Mouse (Mus musculus): ENCODE data around the gene Mthfd1. TPM values are rescaled to one million over a fixed set of nuclear protein-coding genes. Genes with fewer than 3 reads are reported as not detected.

Gene Mthfd1
- polyA plus RNA-seq, 1 experiment from 2014 or later: 49.5 TPM

- Histone ChIP-seq H3K27me3 (ENCODE audit: control insufficient read depth, insufficient read depth, low read length) (no peaks in the 10 kb centered on the region), H3K27ac (ENCODE audit: low read depth, low read length) (no peak overlapping the region), H3K4me1 (replicated peaks; ENCODE audit: control insufficient read depth, insufficient read depth, low read length) (no peaks in the 10 kb centered on the region), H3K9me3 (ENCODE audit: control insufficient read depth, low read length) (no peaks in the 10 kb centered on the region), H3K4me3 (ENCODE audit: low read depth, low read length) (no peak overlapping the region), H3K36me3 (ENCODE audit: control insufficient read depth, insufficient read depth, low read length) (no peaks in the 10 kb centered on the region), H3K9ac (ENCODE audit: low read depth, low read length) (no peak overlapping the region), H3K4me2 (replicated peaks; ENCODE audit: low read depth, low read length) (no peak overlapping the region)
- WGBS: 85% methylated on average over 5 of the region's 5 CpGs
- ATAC-seq (ENCODE audit: low FRiP score): no peak
- DNase-seq (ENCODE audit: low spot score): no peak
Measured at GRCm38 (mm10) chr12:76335641-76336040, 80.5 kb downstream of the Mthfd1 start.

- no peak overlapping the region for H3K9ac ChIP-seq (ENCODE audit: low read depth, low read length)
- WGBS: 90% methylated on average over 17 of the region's 17 CpGs
- no peaks in the 10 kb centered on the region for H3K9me3 ChIP-seq (ENCODE audit: control insufficient read depth, low read length)
- H3K4me3 ChIP-seq (ENCODE audit: low read depth, low read length): no peak overlapping the region
- H3K4me1 ChIP-seq (replicated peaks; ENCODE audit: control insufficient read depth, insufficient read depth, low read length): no peaks in the 10 kb centered on the region
- no peaks in the 10 kb centered on the region for H3K36me3 ChIP-seq (ENCODE audit: control insufficient read depth, insufficient read depth, low read length)
- DNase-seq (ENCODE audit: low spot score) (no peak), ATAC-seq (ENCODE audit: low FRiP score) (no peak)
- no peak overlapping the region for H3K27ac ChIP-seq (ENCODE audit: low read depth, low read length)
- no peak overlapping the region for H3K4me2 ChIP-seq (replicated peaks; ENCODE audit: low read depth, low read length)
- H3K27me3 ChIP-seq (ENCODE audit: control insufficient read depth, insufficient read depth, low read length): no peaks in the 10 kb centered on the region
Measured at GRCm38 (mm10) chr12:76336111-76336965, 81.2 kb downstream of the Mthfd1 start.

GRCm38 (mm10) chr12:76341080-76341479 is 86.0 kb downstream of the Mthfd1 start:
- ATAC-seq (ENCODE audit: low FRiP score) (no peak), DNase-seq (ENCODE audit: low spot score) (peak; percentile 84)
- Histone ChIP-seq H3K9me3 (ENCODE audit: control insufficient read depth, low read length) (no peaks in the 10 kb centered on the region), H3K9ac (ENCODE audit: low read depth, low read length) (no peak overlapping the region), H3K4me2 (replicated peaks; ENCODE audit: low read depth, low read length) (no peak overlapping the region), H3K4me1 (replicated peaks; ENCODE audit: control insufficient read depth, insufficient read depth, low read length) (no peaks in the 10 kb centered on the region), H3K27me3 (ENCODE audit: control insufficient read depth, insufficient read depth, low read length) (no peaks in the 10 kb centered on the region), H3K4me3 (ENCODE audit: low read depth, low read length) (no peak overlapping the region), H3K36me3 (ENCODE audit: control insufficient read depth, insufficient read depth, low read length) (no peaks in the 10 kb centered on the region), H3K27ac (ENCODE audit: low read depth, low read length) (no peak overlapping the region)
- 8% methylated on average over 4 of the region's 4 CpGs for WGBS

- Histone ChIP-seq H3K9me3 (ENCODE audit: control insufficient read depth, low read length) (no peaks in the 10 kb centered on the region), H3K4me2 (replicated peaks; ENCODE audit: low read depth, low read length) (no peak overlapping the region), H3K27me3 (ENCODE audit: control insufficient read depth, insufficient read depth, low read length) (no peaks in the 10 kb centered on the region), H3K27ac (ENCODE audit: low read depth, low read length) (no peak overlapping the region), H3K36me3 (ENCODE audit: control insufficient read depth, insufficient read depth, low read length) (no peaks in the 10 kb centered on the region), H3K4me1 (replicated peaks; ENCODE audit: control insufficient read depth, insufficient read depth, low read length) (no peaks in the 10 kb centered on the region), H3K4me3 (ENCODE audit: low read depth, low read length) (no peak overlapping the region), H3K9ac (ENCODE audit: low read depth, low read length) (no peak overlapping the region)
- ATAC-seq (ENCODE audit: low FRiP score) (no peak), DNase-seq (ENCODE audit: low spot score) (no peak)
- WGBS: 71% methylated on average over 6 of the region's 6 CpGs
Measured at GRCm38 (mm10) chr12:76345759-76346455, 90.8 kb downstream of the Mthfd1 start.

- Histone ChIP-seq H3K27me3 (ENCODE audit: control insufficient read depth, insufficient read depth, low read length) (no peaks in the 10 kb centered on the region), H3K9ac (ENCODE audit: low read depth, low read length) (no peak overlapping the region), H3K36me3 (ENCODE audit: control insufficient read depth, insufficient read depth, low read length) (no peaks in the 10 kb centered on the region), H3K4me3 (ENCODE audit: low read depth, low read length) (no peak overlapping the region), H3K27ac (ENCODE audit: low read depth, low read length) (no peak overlapping the region), H3K4me1 (replicated peaks; ENCODE audit: control insufficient read depth, insufficient read depth, low read length) (no peaks in the 10 kb centered on the region), H3K9me3 (ENCODE audit: control insufficient read depth, low read length) (no peaks in the 10 kb centered on the region), H3K4me2 (replicated peaks; ENCODE audit: low read depth, low read length) (no peak overlapping the region)
- WGBS: 72% methylated on average over 8 of the region's 8 CpGs
- ATAC-seq (ENCODE audit: low FRiP score) (no peak), DNase-seq (ENCODE audit: low spot score) (no peak)
Measured at GRCm38 (mm10) chr12:76349680-76350220, 94.7 kb downstream of the Mthfd1 start.

GRCm38 (mm10) chr12:76360868-76361267 is 105.8 kb downstream of the Mthfd1 start:
- no peak for DNase-seq (ENCODE audit: low spot score)
- H3K9ac ChIP-seq (ENCODE audit: low read depth, low read length): no peak overlapping the region
- H3K36me3 ChIP-seq (ENCODE audit: control insufficient read depth, insufficient read depth, low read length): no peaks in the 10 kb centered on the region
- no peak overlapping the region for H3K27ac ChIP-seq (ENCODE audit: low read depth, low read length)
- no peaks in the 10 kb centered on the region for H3K4me1 ChIP-seq (replicated peaks; ENCODE audit: control insufficient read depth, insufficient read depth, low read length)
- no peak overlapping the region for H3K4me2 ChIP-seq (replicated peaks; ENCODE audit: low read depth, low read length)
- no peak overlapping the region for H3K4me3 ChIP-seq (ENCODE audit: low read depth, low read length)
- no peak for ATAC-seq (ENCODE audit: low FRiP score)
- WGBS: 65% methylated on average over 1 of the region's 1 CpGs
- no peaks in the 10 kb centered on the region for H3K27me3 ChIP-seq (ENCODE audit: control insufficient read depth, insufficient read depth, low read length)
- no peaks in the 10 kb centered on the region for H3K9me3 ChIP-seq (ENCODE audit: control insufficient read depth, low read length)

GRCm38 (mm10) chr12:76361405-76362302 is 106.6 kb downstream of the Mthfd1 start:
- DNase-seq (ENCODE audit: low spot score) (no peak), ATAC-seq (ENCODE audit: low FRiP score) (no peak)
- H3K27me3 ChIP-seq (ENCODE audit: control insufficient read depth, insufficient read depth, low read length): no peaks in the 10 kb centered on the region
- H3K36me3 ChIP-seq (ENCODE audit: control insufficient read depth, insufficient read depth, low read length): no peaks in the 10 kb centered on the region
- no peak overlapping the region for H3K4me2 ChIP-seq (replicated peaks; ENCODE audit: low read depth, low read length)
- H3K4me3 ChIP-seq (ENCODE audit: low read depth, low read length): no peak overlapping the region
- H3K4me1 ChIP-seq (replicated peaks; ENCODE audit: control insufficient read depth, insufficient read depth, low read length): no peaks in the 10 kb centered on the region
- H3K9me3 ChIP-seq (ENCODE audit: control insufficient read depth, low read length): no peaks in the 10 kb centered on the region
- H3K27ac ChIP-seq (ENCODE audit: low read depth, low read length): no peak overlapping the region
- H3K9ac ChIP-seq (ENCODE audit: low read depth, low read length): no peak overlapping the region
- 77% methylated on average over 9 of the region's 9 CpGs for WGBS

GRCm38 (mm10) chr12:76362303-76362676 is 107.2 kb downstream of the Mthfd1 start:
- 91% methylated on average over 9 of the region's 9 CpGs for WGBS
- Histone ChIP-seq H3K9me3 (ENCODE audit: control insufficient read depth, low read length) (no peaks in the 10 kb centered on the region), H3K36me3 (ENCODE audit: control insufficient read depth, insufficient read depth, low read length) (no peaks in the 10 kb centered on the region), H3K4me1 (replicated peaks; ENCODE audit: control insufficient read depth, insufficient read depth, low read length) (no peaks in the 10 kb centered on the region), H3K4me2 (replicated peaks; ENCODE audit: low read depth, low read length) (no peak overlapping the region), H3K4me3 (ENCODE audit: low read depth, low read length) (no peak overlapping the region), H3K27me3 (ENCODE audit: control insufficient read depth, insufficient read depth, low read length) (no peaks in the 10 kb centered on the region), H3K27ac (ENCODE audit: low read depth, low read length) (no peak overlapping the region), H3K9ac (ENCODE audit: low read depth, low read length) (no peak overlapping the region)
- ATAC-seq (ENCODE audit: low FRiP score): no peak
- no peak for DNase-seq (ENCODE audit: low spot score)

All from hindbrain, embryonic 11.5 days (tissue).